Mouse (Mus musculus) forebrain, embryonic 16.5 days (tissue): ENCODE results near the gene Phlpp2. TPM values are rescaled to one million over a fixed set of nuclear protein-coding genes. Genes with fewer than 3 reads are reported as not detected.
A peak's percentile ranks its signal among the peaks of the same experiment; 100 is the strongest.

Experiments used
- ATAC-seq: fragments of 200-750 bp; cut with Nextera tagmentation; 2 replicates; pipeline ENCODE4 v1.8.0; 2017; ENCODE audit warnings: mild to moderate bottlenecking, moderate library complexity
- H3K27ac ChIP-seq: fragments of 300-500 bp; sonication (generic); 2 replicates; pipeline ENCODE4 v1.5.1; 2014; ENCODE audit warnings: low read length, control low read depth
- H3K27me3 ChIP-seq: fragments of 300-500 bp; sonication (generic); replicated peaks from 2 replicates; pipeline ENCODE4 v1.6.1; 2014; ENCODE audit warnings: low read length; ENCODE audit not compliant: control insufficient read depth, insufficient read depth
- H3K36me3 ChIP-seq: fragments of 300-500 bp; sonication (generic); 2 replicates; pipeline ENCODE4 v1.6.1; 2014; ENCODE audit not compliant: control insufficient read depth, insufficient read depth
- H3K4me1 ChIP-seq: fragments of 300-500 bp; sonication (generic); replicated peaks from 2 replicates; pipeline ENCODE4 v1.6.1; 2014; ENCODE audit warnings: low read length; ENCODE audit not compliant: control insufficient read depth, insufficient read depth
- H3K4me2 ChIP-seq: fragments of 300-500 bp; sonication (generic); 2 replicates; pipeline ENCODE4 v1.6.1; 2014; ENCODE audit warnings: mild to moderate bottlenecking, low read length, control low read depth
- H3K4me3 ChIP-seq: fragments of 300-500 bp; sonication (generic); replicated peaks from 2 replicates; pipeline ENCODE4 v1.5.1; 2014; ENCODE audit warnings: mild to moderate bottlenecking, low read length, control low read depth
- H3K9ac ChIP-seq: fragments of 300-500 bp; sonication (generic); replicated peaks from 2 replicates; pipeline ENCODE4 v1.6.1; 2014; ENCODE audit warnings: low read depth, low read length, control low read depth
- H3K9me3 ChIP-seq: fragments of 300-500 bp; sonication (generic); 2 replicates; pipeline ENCODE4 v1.6.1; 2016; ENCODE audit warnings: low read length; ENCODE audit not compliant: control insufficient read depth
- WGBS: fragments of 180-500 bp; shearing (Covaris S2); extraction: QIAGEN DNeasy Blood & Tissue Kit; methylation state at CpG from one replicate; pipeline ENCODE4 v1.1.7; 2014; 5-methylcytosine and 5-hydroxymethylcytosine counted together
- polyA plus RNA-seq: library from polyadenylated mRNA; unstranded; fragments of >200 nt; fragmentation: Nextera tagmentation; extraction: Ambion mirVana; gene quantifications from 2 replicates; pipeline ENCODE4 v1.2.1, GENCODE M21; 2015

Phlpp2 gene
- polyA plus RNA-seq, 1 experiment from 2014 or later, result 4.0 TPM

DNA sequence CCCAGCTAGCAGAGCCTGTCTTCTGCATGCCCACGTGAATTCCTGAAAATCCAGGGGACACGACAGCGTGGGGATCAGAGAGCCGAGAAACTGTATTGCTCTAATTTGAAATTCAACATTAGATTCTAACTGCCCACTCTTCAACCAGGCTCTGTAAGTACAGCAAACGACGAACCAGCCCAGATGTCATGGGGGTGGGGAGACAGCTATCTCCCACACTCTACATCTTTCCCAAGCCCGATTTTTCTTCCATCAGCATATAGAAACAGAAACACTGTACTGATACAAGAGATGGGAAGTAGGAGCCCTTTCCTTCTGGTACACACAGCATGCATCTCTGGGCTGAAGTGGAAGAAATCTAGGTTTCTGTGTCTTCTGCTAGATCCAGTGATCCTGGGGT is 83.8 kb downstream of the Phlpp2 start:
- H3K36me3 ChIP-seq, result no peaks in the 10 kb centered on the region
- peaks cover 17% of the 10 kb centered on the region for H3K4me1 ChIP-seq
- ATAC-seq, result no peak
- no peak overlapping the region for H3K9ac ChIP-seq
- WGBS, result 72% methylated on average over 7 of the region's 7 CpGs
- H3K4me3 ChIP-seq, result no peak overlapping the region
- H3K4me2 ChIP-seq, result no peak overlapping the region
- H3K9me3 ChIP-seq, result no peaks in the 10 kb centered on the region
- no peaks in the 10 kb centered on the region for H3K27me3 ChIP-seq
- no peak overlapping the region for H3K27ac ChIP-seq

DNA sequence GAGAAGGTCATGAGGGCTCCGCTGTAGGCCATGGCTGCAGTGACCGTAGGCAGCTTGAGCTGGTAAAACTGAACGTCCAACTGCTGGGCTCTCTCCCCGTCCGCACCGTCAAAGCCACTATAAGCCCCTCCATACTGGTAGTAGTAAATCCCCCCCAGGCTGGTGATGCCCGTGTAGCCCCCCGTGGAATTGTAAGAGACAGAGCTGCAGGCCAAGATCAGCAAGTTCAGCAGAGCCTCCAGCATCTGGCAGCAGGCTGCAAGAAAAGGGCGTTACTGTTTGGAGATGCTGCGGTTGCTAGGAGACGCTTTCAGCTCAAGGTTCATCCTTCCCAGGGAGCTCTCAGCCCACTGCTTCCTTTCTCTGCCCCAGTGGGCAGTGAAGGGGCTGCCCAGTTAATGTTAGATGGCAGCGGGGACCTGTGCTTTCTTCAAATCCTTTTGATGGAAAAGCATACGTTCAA is 86.2 kb downstream of the Phlpp2 start:
- no peaks in the 10 kb centered on the region for H3K9me3 ChIP-seq
- no peak overlapping the region for H3K27ac ChIP-seq
- no peak overlapping the region for H3K9ac ChIP-seq
- no peak overlapping the region for H3K4me3 ChIP-seq
- H3K4me2 ChIP-seq, result no peak overlapping the region
- ATAC-seq, result peak; percentile 60
- H3K27me3 ChIP-seq, result no peaks in the 10 kb centered on the region
- H3K36me3 ChIP-seq, result no peaks in the 10 kb centered on the region
- peaks cover 14% of the 10 kb centered on the region for H3K4me1 ChIP-seq
- WGBS, result 38% methylated on average over 13 of the region's 13 CpGs

DNA sequence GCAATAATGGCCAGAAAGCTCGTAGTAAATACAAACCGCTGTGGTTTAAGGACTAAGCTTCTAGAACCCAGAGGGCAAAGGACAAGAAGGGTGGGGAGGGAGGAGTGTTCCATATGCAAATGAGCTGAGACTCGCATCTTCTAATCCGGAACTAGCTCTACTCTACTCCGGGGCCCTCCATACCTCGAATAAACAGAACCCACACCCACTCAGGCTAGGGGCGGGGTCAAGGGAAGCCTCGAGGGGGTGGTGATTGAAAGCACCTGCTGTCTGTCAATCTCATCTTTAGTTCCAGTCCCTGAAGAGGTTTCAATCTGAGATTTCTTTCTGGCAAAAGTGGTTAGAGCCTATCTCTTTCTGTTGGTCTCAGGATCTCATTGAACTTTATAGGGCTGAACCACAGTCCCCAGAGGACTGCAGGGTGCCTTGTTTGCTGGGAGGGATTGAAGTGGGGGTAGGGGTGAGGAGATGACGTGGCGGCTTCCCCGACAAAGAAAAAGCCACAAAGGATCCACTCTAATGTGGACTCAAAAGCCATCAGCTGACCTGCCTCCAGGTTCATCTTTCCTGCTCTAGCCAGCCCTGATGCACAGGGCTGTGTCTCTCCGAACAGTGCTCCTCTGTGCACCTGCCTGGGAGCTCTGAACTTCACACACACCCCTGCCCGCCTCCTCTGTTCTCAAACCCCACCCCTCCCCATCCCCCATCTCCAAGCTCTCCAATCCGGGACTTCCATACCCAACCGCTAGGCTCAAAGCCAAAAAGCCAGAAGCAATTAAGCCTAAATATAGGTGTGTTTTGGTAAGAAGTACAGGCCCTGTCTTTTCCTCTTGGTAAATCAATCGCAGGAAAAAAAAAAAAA is 89.1 kb downstream of the Phlpp2 start:
- peaks cover 20% of the 10 kb centered on the region for H3K4me1 ChIP-seq
- H3K9me3 ChIP-seq, result no peaks in the 10 kb centered on the region
- ATAC-seq, result 0 out of 2 replicates have a peak, but pooled peaks have one; percentile 30
- H3K36me3 ChIP-seq, result no peaks in the 10 kb centered on the region
- H3K27me3 ChIP-seq, result peaks cover 10% of the 10 kb centered on the region
- no peak overlapping the region for H3K4me3 ChIP-seq
- H3K4me2 ChIP-seq, result 0 out of 2 replicates have a peak overlapping the region, but pooled peaks have one; percentile 4
- WGBS, result 4% methylated on average over 16 of the region's 16 CpGs
- H3K9ac ChIP-seq, result no peak overlapping the region
- no peak overlapping the region for H3K27ac ChIP-seq

DNA sequence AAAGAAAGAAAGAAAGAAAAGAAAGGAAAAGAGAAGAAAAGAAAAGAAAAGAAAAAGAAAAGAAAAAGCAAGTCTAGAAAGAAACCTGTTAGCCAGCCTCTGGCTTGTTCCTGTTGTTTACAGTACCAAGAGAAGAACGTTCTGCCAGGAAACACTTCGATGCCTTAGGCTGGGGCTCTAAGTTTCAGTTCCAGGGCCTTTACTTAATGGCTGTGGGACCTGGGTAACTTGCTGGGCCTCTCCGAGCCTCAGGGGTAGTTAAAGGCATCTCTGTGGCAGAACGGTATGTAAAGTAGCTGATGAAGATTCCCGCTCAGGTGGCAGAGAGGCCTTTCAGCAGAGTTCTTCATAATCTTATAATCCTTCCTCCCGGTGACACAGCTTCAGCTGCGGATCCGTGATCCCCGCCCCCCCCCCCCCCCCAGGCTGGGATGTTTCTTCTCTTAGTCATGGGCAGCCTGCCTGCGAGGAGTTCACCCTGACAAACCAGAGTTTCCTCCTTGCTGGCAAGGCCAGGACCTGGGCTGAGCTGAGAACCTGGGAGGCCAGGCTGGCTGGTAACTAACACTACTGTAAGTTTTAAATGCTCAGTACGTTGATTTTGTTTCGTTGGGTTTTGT is 89.8 kb downstream of the Phlpp2 start:
- Histone ChIP-seq H3K4me2 (no peak overlapping the region), H3K9me3 (no peaks in the 10 kb centered on the region), H3K27ac (no peak overlapping the region), H3K27me3 (peaks cover 10% of the 10 kb centered on the region), H3K4me1 (peaks cover 20% of the 10 kb centered on the region), H3K9ac (no peak overlapping the region), H3K4me3 (no peak overlapping the region), H3K36me3 (no peaks in the 10 kb centered on the region)
- WGBS, result 28% methylated on average over 11 of the region's 12 CpGs
- no peak for ATAC-seq

DNA sequence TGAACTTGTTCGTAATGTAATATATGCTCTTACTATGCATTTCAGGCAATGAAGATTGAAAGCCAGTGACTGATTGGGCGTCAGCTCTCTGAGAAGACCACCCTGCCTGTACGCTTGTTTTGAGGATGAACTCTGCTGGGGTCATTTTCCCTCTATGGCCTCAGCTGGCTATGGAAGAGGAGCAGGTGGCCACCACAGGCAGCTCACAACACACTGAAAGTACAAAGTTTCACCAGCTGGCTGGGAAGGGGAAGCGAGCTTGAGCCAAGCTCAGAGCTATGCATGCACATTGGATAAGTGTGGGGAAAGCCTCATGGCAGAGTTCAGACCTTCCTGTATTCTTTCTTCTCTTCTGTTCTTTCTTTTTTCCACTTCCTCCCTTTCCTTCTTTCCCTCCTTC is 90.8 kb downstream of the Phlpp2 start:
- no peak overlapping the region for H3K4me2 ChIP-seq
- no peak for ATAC-seq
- no peak overlapping the region for H3K27ac ChIP-seq
- H3K36me3 ChIP-seq, result no peaks in the 10 kb centered on the region
- WGBS, result 84% methylated on average over 4 of the region's 4 CpGs
- H3K4me3 ChIP-seq, result no peak overlapping the region
- H3K9me3 ChIP-seq, result no peaks in the 10 kb centered on the region
- no peak overlapping the region for H3K9ac ChIP-seq
- peaks cover 20% of the 10 kb centered on the region for H3K4me1 ChIP-seq
- peaks cover 10% of the 10 kb centered on the region for H3K27me3 ChIP-seq

DNA sequence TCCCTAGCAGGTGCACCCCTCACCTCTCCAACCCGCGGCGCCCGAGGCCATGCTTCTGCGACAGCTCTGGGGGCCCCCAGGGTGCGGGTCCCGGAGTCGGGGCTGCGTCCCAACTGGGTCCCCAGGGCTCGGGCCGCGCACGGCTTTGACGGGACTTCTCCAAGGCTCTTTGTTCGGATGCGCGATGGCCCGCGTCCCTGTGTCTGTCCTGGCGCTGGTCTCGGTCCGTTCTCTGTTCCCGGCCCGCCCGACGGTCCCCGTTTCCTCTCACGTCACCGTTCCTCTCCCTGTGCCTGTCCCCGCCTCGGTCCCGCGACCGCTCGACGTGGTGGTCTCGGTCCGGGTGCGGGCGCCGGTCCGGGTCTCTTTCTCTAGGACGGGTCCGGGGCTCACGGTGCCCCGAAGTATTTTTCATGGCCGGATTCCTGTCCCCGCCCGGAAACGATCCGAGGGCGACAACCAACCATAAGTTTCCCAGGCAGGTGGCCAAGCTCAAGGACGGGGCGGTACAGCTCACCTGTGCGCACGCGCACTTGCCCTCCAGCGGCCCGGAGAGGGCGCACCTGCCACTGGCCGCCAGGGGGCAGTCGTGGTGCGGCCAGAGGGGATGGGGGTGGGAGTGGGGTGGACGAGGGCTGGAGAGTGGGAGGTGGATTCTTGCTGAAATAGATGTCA is 93.5 kb downstream of the Phlpp2 start, which contains the start of gene Marveld3:
TSS of gene Marveld3 (minus strand) at position 511 of the 675 bp plus-strand sequence.
- Histone ChIP-seq H3K9me3 (no peaks in the 10 kb centered on the region), H3K4me2 (peak within 1 kb of the TSS; percentile 73), H3K27me3 (peaks cover 10% of the 10 kb centered on the region), H3K27ac (no peak within 1 kb of the TSS), H3K4me3 (peak within 1 kb of the TSS; percentile 47), H3K4me1 (peaks cover 14% of the 10 kb centered on the region), H3K36me3 (no peaks in the 10 kb centered on the region), H3K9ac (peak within 1 kb of the TSS; percentile 45)
- 1% methylated on average over 62 of the region's 64 CpGs for WGBS
- ATAC-seq, result 0 out of 2 replicates have a peak, but pooled peaks have one; percentile 28

DNA sequence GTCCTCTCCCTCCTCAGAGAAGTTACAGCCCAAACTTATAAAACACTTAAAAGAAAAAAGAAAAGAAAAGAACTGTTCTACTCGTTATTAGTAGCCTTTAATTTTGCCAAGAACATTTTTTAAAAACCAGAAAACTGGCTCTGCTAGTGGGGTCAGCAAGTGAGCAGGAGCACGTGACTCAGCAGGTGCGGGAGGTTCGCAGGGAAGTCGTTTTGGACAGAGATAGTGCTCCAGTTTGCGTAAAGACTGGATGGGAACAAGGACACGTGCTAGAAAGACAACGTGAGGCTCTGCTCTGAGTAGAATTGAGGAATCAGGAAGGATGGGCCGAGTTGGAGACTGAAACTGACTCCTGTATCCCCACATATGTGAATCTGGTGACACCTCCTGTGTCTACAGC is 94.6 kb downstream of the Phlpp2 start:
- no peak overlapping the region for H3K9ac ChIP-seq
- WGBS, result 74% methylated on average over 9 of the region's 9 CpGs
- no peak overlapping the region for H3K4me2 ChIP-seq
- H3K4me1 ChIP-seq, result peaks cover 6% of the 10 kb centered on the region
- peaks cover 10% of the 10 kb centered on the region for H3K27me3 ChIP-seq
- no peak for ATAC-seq
- no peaks in the 10 kb centered on the region for H3K36me3 ChIP-seq
- H3K4me3 ChIP-seq, result no peak overlapping the region
- H3K27ac ChIP-seq, result no peak overlapping the region
- no peaks in the 10 kb centered on the region for H3K9me3 ChIP-seq

DNA sequence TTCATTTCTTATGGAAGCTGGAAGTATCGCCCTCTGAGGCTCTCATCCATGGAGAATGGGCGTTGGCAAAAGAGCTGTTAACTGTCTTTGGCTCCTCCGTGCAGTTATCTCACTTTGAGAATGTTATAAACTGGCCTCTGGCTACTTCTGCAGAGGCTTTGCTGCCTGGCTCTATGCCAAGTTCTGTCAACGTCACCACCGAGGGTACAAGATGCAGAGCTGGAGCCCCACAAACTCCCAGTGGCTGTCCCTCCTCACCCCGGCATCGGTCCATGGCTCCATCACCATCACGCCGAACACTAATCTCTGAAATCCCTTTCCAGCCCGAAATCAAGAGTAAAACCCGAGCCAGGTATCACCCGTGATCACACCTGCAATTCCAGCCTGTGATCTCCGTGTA is 95.1 kb downstream of the Phlpp2 start:
- H3K4me2 ChIP-seq, result no peak overlapping the region
- no peak overlapping the region for H3K27ac ChIP-seq
- no peaks in the 10 kb centered on the region for H3K36me3 ChIP-seq
- H3K9me3 ChIP-seq, result no peaks in the 10 kb centered on the region
- no peak overlapping the region for H3K4me3 ChIP-seq
- peaks cover 10% of the 10 kb centered on the region for H3K27me3 ChIP-seq
- H3K9ac ChIP-seq, result no peak overlapping the region
- H3K4me1 ChIP-seq, result peaks cover 6% of the 10 kb centered on the region
- no peak for ATAC-seq
- WGBS, result 68% methylated on average over 13 of the region's 13 CpGs

DNA sequence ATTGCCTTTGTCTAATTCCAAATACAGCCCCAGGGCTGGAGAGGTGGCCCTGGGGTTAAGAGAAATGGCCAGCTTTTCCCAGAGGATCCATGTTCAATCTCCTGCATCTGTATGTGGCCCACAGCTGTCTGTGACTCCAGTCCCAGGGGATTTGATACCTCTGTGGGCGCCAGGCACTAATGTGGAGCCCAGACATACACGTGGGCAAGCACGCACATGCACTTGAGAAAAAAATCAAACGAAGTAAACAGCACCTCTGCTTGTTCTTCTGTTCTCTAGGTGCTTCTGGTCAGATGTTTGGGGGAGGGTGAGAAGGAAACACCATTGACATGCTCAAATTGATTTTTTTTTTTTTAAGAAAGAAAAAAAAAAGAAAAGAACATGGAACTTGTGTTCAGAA is 95.8 kb downstream of the Phlpp2 start:
- Histone ChIP-seq H3K4me3 (no peak overlapping the region), H3K4me1 (peaks cover 6% of the 10 kb centered on the region), H3K27me3 (peaks cover 10% of the 10 kb centered on the region), H3K9me3 (no peaks in the 10 kb centered on the region), H3K36me3 (no peaks in the 10 kb centered on the region), H3K9ac (no peak overlapping the region), H3K27ac (no peak overlapping the region), H3K4me2 (no peak overlapping the region)
- WGBS, result 80% methylated on average over 4 of the region's 4 CpGs
- ATAC-seq, result no peak
